Mouse (Mus musculus): ENCODE results near the gene Mab21l1.

- TF ChIP-seq CEBPB (IDR thresholded peaks at IDR 0.05; ENCODE audit: low read depth) (no peak), CTCF (IDR thresholded peaks at IDR 0.05; ENCODE audit: control insufficient read depth, insufficient read depth, insufficient read length) (no peak), USF1 (IDR thresholded peaks at IDR 0.05; ENCODE audit: low read depth) (no peak)
Measured at GRCm38 (mm10) chr3:55780120-55781070, 1.9 kb upstream of the Mab21l1 start.

Measured in C2C12 (cell line).